Mouse (Mus musculus) kidney, adult 18-20 months (tissue): ENCODE measurements at regions not wholly inside any gene's neighbourhood (a gene's known extent, or its start where the extent isn't known, plus 50 kb on each side); places are given as distances from the start of the nearest gene placed in this dataset.

Experiments used
- DNase-seq: peaks from one replicate; pipeline ENCODE4 v3.0.0; 2021

DNA sequence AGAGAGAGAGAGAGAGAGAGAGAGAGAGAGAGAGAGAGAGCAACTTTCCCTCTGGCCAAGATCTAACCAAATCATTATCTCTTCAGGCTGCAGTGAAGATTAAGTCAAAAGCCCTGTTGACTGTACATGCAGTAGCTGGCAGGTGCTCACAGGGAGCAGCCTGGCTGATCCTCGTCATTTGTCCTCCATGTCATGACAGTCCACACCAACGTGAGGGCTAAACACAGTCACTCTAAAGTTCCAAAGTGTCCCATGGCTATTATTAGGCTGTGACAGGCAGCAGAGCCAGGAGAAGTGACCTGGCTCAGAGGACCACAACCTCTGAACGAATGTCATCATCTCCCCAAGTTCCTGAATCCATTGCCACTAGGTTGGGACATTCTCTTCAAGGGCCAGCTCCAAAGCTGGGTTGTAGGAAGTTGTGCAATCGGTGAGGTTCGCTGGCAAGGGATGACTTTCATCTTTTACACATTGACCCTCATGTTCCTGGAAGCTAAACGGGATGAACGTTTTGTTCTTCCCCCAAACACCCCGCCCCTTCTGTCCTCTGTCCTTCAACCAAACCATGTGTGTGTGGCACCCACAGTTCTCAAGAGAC is 138.4 kb downstream of the Tomm20 start:
- DNase-seq = peak; percentile 66

- DNase-seq = no peak
Measured at GRCm38 (mm10) chr8:126806591-126806990, 139.1 kb downstream of the Tomm20 start.

DNA sequence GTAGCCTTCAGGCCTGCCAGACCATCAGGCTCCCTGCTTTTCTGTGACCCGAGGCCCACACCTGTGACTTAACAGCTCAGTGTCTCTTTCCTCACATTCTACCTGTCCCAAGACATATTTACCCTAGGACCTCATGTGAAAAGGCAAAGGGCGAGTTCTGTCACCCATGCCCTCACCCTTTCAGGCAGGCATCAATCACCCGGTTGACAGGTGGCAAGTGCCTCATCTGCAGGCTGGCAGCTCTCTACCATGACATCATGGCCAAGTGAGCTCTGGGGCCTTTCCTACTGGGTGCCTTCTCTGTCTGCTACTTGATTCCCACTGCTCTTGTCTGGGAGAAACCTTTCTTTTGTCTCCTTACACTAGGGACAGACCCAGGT is 139.5 kb downstream of the Tomm20 start:
- no peak for DNase-seq

- peak; percentile 75 for DNase-seq
Measured at GRCm38 (mm10) chr8:126805365-126806180, 140.1 kb downstream of the Tomm20 start.

GRCm38 (mm10) chr8:126804115-126804514 is 141.5 kb downstream of the Tomm20 start:
- DNase-seq = peak; percentile 43

GRCm38 (mm10) chr8:126802641-126803040 is 143.0 kb downstream of the Tomm20 start:
- no peak for DNase-seq

- DNase-seq = no peak
Measured at GRCm38 (mm10) chr8:126800976-126801375, 144.7 kb downstream of the Tomm20 start.

GRCm38 (mm10) chr8:126797571-126798334 is 147.9 kb downstream of the Tomm20 start:
- DNase-seq = peak; percentile 44

- DNase-seq = no peak
Measured at GRCm38 (mm10) chr8:126793657-126794056, 152.0 kb downstream of the Tomm20 start.

GRCm38 (mm10) chr8:126791069-126791468 is 154.6 kb downstream of the Tomm20 start:
- no peak for DNase-seq

GRCm38 (mm10) chr8:126790214-126790613 is 155.4 kb downstream of the Tomm20 start:
- DNase-seq = no peak

GRCm38 (mm10) chr8:126789076-126789475 is 156.6 kb downstream of the Tomm20 start:
- no peak for DNase-seq

- DNase-seq = no peak
Measured at GRCm38 (mm10) chr8:126788669-126789068, 157.0 kb downstream of the Tomm20 start.

DNA sequence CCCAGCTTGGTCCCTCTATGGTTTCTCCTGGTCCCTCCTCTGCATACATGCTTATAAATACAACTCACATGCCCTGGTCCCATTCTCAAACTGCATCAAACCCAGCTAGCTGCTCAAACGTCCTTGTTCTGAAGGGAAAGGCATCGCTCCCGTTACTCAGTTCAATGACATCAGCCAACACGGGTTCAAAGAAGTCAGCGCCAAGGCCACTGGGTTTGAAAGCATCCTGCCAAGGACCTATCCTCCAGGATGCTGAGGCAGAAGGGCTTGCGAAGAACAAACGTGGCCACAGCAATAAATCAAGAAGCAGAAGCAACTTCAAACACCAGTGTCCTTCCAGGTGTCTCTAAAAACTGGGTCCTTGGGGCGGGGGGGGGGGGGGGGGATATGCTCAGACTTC is 158.2 kb downstream of the Tomm20 start:
- no peak for DNase-seq

- DNase-seq = no peak
Measured at GRCm38 (mm10) chr8:126785211-126785610, 160.4 kb downstream of the Tomm20 start.

DNA sequence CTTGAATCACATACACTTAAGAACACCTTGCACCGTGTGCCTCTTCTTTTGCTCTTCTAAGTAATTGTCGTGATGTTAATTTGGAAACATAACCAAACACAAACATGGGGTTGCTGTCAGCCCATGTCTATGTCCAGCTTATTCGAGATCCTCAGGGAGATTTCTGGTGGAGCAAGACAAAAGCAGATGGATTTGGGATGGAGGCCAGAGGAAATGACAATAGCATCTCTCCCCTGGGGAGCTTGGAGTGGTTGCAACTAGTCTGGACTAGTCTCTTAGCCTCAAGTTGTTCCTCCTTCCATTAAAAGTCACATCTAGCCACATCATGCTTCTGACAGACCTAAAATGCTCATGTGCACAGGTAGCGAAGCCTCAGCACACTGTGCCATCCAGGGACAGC is 161.0 kb downstream of the Tomm20 start:
- DNase-seq = no peak

GRCm38 (mm10) chr8:126783703-126784440 is 161.8 kb downstream of the Tomm20 start:
- no peak for DNase-seq

GRCm38 (mm10) chr8:126778673-126779072 is 167.0 kb downstream of the Tomm20 start:
- DNase-seq = no peak

DNA sequence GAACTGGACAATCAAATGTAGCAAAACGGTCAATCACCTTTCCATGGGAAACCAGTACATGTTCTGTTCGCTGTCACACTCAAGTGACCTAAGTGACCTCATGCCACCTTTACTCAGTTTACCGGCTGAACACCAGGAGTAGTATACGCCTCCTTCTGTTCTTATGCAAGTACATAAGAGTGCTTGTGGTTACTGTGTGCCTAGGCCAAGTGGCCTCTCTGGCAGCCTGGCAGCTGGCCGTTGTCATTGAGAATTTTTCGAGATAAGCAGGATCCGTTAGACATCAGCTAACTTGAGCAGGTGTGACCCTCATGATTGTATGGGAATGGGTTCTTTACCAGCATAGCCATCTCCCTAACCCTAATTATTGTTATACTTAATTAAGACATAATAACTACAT is 167.5 kb downstream of the Tomm20 start:
- no peak for DNase-seq

GRCm38 (mm10) chr8:126776605-126777469 is 168.8 kb downstream of the Tomm20 start:
- no peak for DNase-seq

DNA sequence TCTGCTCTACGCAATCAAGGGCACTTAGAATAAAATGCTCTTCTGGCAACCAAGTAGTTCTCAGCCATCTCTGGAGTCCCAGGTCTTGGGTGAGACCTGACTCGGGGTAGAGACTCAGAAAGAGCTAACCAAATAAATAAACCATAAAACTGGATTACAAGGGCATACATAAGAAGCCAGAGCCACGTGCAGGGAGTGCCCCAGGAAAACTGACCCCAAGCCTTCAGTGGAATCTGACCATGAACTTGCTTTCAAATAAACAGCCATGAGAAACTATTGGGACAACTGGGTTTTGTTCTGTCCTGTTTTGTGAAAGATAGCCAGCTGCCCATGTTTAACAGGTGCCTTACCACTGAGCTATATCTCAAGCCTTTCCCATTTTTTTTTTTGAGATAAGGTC is 170.3 kb downstream of the Tomm20 start:
- DNase-seq = no peak

DNA sequence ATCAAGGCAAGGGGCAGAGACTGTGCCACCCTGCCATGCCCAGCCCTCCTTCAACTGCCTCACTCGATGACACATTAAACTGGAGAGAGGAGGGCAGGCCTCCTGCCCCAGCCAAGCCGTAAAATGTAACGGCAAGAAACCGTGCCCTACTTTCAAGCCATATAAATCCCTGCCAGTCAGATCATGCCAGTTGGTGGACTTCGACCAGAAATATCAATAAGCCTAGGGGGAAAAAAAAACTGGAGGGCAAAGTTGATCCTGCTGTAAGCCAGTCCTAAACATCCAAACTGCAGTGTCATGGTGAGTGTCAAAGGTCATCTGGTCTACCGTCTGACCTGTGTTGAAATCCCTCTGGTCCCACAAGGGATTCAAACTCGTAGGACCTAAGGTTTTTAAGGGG is 170.8 kb downstream of the Tomm20 start:
- peak; percentile 54 for DNase-seq
